Mouse (Mus musculus) thymus, adult 2 months (tissue): Measurements from ENCODE around the gene Faap20.

Source experiments
- CTCF ChIP-seq: fragments of 200-500 bp; IDR thresholded peaks from 2 replicates; pipeline ENCODE4 v1.5.1; 2012; ENCODE audit warnings: mild to moderate bottlenecking, control low read depth, low read length, moderate library complexity, borderline replicate concordance; ENCODE audit not compliant: control insufficient read depth, poor library complexity, insufficient read depth; ENCODE audit errors: extremely low read depth
- POLR2A ChIP-seq: fragments of 200-500 bp; IDR thresholded peaks from 2 replicates; pipeline ENCODE4 v1.6.1; 2012; ENCODE audit warnings: mild to moderate bottlenecking, low read length, control low read depth, moderate library complexity; ENCODE audit not compliant: control insufficient read depth, poor library complexity, insufficient read depth; ENCODE audit errors: extremely low read depth

GRCm38 (mm10) chr4:155209079-155209478, 40.5 kb upstream of the Faap20 start:
- no peak for TF ChIP-seq CTCF
- TF ChIP-seq POLR2A, result no peak
